Mouse (Mus musculus) megakaryocyte-erythroid progenitor cell, adult 5-6 weeks (primary cell): ENCODE results near the gene Ctr9. TPM values are rescaled to one million over a fixed set of nuclear protein-coding genes. Genes with fewer than 3 reads are reported as not detected.

Experiments used
- ATAC-seq: replicated peaks from 2 replicates; pipeline ENCODE4 v1.8.0; 2016; ENCODE audit warnings: mild to moderate bottlenecking, inconsistent platforms; ENCODE audit not compliant: severe bottlenecking, poor library complexity, low FRiP score, low TSS enrichment
- total RNA-seq, 2 experiments: library from RNA; stranded (forward) in 1 of 2; stranded (reverse) in 1 of 2; fragments of 200-1000, 215-1000 nt in 1 of 2; fragments of >200 nt in 1 of 2; fragmentation: Nextera tagmentation in 1 of 2; gene quantifications; 2 replicates each; pipeline ENCODE4 v1.2.3; 2014 to 2017

The Ctr9 gene
- total RNA-seq, 2 experiments from 2014 or later, result 44.0 to 68.1 TPM

DNA sequence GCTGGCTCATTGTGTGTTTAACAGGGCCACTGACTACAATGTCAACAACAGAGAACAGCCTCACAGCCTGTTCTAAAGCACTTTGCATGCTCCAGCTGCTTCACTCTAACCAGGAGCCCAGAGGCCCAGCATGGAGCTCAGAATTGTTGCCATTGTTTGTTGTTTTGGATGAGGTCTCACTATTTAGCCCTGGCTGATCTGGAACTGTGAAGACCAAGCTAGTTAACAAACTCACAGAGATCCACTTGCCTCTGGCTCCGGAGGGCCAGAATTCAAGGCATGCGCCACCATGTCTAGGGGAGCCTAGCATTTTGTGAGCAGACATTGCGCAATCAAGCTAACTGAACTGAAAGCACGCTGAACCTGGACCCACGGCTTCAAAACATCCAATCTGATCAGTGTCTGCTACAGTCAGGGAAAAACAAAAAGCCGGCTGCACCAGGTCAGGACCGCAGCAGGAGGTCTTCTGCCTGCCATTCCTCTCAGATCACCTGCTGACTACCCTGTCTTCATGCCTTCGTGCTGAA lies 4.6 kb upstream of the Ctr9 start:
- ATAC-seq, result no peak

DNA sequence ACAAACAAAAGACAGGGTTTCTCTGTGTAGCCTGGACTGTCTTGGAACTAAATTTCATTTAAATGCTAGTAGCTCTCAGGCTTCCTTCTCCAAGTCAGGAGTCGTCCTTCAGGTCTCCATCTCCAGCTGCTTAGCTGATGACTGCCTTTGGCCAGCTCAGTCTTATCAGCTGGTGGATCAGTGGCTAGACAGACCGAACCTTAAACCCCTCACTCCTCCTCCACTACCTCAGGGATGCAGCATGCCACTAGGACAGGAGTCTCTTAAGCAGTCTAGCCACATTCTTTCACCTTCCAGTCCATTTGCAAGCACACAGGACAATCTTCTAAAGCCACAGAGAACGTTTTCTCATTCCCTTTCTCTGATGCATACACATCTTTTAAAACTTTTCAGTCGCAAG lies 3.8 kb upstream of the Ctr9 start:
- ATAC-seq, result no peak

DNA sequence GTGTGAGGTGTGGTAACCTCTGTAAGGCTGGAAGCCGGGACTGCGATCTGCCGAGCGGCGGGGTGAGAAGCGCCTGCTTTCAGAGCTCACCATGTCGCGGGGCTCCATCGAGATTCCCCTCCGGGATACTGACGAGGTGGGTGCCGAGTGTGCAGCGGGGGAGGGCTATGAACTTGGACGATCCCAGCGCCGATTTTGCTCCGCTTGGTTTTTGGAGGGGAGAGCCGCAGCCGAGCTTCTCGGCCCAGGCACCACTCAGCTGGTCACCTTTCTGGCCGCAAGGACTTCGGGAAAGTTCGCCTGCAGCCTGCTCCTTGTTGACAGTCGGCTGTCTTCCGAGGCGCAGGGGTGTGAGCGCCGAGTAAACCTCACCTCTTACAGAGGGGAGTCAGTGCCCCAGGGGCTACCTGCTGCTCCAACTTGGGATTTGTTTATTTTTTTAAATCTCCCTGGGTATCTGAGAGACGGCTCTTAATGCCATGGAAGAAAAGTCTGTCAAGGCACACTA lies 349 bp downstream of the Ctr9 start:
- ATAC-seq, result peak; percentile 71

DNA sequence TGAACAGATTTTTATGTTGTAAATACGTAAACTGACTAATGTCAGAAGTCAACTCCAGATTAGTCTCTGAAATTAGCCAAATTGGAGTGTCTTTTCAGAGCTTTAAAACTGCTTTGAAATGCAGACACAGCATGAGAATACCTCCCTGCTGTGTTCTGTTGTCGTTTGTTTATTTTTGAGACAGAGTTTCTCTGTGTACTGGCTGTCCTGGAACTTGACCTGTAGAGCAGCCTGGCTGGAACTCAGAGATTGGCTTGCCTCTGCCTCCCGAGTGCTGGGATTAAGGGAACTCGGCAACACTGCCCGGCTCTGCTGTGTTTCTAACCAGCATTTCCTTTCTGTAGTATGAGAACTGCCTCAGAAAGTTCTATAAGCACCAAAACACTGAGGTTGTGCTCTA lies 20.2 kb downstream of the Ctr9 start:
- ATAC-seq, result no peak

DNA sequence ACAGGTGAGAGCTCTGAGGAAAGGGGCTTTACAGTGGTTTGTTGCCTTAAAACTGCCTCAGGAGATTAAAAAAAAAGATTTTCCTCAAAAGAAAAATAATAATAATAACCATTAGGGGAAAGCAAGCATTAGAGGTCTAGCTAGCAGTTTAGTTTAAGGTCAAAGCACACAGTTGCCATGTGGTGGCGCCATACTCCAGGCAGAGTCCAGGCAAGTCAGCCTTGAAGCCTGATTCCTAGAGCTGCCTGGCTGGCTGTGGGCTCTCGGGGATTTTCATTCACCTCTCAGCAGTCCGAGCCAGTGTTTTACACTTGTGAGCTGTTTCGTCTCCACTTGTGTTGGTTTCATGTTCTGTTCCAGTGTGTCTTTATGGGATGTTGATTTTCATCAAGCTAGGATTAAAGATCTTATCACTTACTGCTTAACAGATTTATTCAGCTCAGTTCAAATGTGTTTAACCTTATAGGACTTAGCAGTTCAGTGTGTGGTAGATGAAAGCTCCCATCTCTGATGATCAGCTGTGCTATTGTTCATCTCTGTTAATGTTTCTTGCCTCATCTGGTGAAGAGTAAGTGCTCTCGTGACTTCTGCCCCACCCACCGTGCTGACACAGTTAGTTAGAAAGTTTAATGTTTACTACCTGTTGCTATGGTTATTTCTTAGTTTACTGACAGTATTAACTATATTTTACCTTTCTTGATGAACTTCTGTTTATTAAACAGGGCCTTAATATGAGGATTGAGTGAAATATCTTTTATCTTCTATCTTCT lies 21.1 kb downstream of the Ctr9 start:
- ATAC-seq, result peak; percentile 86

DNA sequence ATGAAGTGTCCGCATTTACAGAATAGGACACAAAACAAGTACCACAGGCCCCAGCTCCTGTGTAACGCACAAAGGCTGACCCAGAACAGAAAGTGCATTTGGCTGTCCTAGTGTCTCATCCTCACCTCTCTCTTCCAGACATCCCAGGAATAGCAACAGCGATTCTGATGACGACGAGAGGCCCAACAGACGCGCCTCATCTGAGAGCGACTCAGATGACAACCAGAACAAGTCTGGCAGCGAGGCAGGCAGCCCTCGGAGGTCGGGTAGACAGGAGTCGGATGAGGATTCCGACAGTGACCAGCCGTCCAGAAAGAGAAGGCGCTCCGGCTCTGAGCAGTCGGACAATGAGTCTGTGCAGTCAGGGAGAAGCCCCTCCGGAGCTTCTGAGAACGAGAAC lies 26.5 kb downstream of the Ctr9 start:
- no peak for ATAC-seq

DNA sequence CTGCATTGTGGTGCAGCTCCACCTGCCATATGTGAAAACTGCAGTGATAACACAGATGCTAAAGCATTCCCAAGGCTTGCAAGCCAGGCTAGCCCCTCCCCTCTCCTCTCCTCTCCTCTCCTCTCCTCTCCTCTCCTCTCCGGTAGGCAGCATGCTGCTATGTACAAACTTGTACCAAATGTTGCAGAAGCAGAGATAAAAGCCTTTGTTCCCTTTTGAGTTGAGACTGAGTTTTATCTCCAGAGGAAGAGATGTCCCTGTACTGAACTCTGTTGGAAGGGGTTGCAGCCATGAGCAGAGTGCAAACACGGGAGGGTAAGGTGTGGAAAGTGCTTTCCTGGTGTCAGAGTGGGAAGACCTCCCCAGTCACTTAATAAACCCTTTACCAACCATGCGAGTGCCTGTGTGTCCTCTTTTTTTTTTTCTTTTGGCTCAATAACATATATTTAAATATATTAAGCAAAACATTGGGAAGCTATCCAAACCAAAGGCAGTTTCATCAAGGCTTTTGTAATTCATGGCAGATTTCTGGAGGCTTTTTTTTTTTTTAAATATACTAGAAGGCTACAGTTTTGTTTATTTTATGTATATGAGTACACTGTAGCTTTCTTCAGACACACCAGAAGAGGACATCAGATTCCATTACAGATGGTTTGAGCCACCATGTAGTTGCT lies 27.4 kb downstream of the Ctr9 start:
- no peak for ATAC-seq

DNA sequence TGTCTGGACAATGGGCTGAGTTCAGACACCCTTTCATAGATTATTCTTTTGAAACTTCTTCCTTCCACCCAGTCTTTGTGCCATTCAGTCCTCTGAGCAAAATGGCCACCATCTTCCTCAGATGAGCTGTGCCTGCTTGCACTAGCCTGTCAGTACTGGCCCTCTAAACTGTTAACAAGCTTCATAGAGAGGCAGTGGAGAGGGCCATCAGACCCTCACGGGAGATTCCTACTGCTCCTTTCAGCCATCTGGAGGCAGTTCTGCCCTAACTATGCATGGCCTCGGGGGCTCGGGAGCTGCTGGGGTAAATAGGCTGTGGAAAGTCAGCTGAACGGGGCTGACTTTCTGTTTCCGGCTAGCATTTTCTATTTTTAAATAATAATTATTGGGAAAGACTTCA lies 30.8 kb downstream of the Ctr9 start:
- ATAC-seq, result no peak

DNA sequence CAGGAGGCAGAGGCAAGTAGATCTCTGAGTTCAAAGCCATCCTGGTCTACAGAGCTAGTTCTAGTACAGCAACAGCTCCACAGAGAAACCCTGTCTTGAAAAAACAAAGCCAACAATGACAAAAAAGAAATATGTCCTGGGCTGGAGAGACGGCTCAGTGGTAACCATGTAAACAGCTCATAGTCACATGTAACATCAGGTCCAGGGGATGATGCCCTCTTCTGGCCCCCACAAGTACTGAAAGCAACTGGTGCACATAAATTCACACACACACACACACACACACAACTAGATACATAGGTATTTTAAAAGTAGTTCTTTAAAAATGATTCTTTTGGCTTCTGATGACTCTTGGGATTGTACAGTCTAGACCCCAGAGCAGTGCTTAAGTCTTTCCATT lies 34.2 kb downstream of the Ctr9 start:
- ATAC-seq, result peak; percentile 44; the same call in 1 of the 2 replicates

DNA sequence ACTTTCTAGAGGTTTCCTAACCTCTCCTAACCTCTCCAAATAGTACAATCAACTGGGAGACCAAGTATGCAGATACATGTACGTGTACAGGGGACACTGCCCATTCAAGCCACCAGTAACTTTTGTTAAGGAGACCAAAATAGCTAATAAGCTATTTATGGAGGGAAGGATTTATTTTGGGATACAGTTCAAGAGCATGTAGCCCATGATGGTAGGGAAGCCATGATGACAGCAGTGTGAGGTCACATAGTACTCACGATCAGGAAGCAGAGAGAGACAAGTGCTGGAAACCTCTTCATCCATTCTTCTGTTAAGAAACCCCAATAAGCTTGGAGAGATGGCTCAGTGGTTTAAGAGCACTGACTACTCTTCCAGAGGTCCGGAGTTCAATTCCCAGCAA lies 39.4 kb downstream of the Ctr9 start:
- no peak for ATAC-seq

DNA sequence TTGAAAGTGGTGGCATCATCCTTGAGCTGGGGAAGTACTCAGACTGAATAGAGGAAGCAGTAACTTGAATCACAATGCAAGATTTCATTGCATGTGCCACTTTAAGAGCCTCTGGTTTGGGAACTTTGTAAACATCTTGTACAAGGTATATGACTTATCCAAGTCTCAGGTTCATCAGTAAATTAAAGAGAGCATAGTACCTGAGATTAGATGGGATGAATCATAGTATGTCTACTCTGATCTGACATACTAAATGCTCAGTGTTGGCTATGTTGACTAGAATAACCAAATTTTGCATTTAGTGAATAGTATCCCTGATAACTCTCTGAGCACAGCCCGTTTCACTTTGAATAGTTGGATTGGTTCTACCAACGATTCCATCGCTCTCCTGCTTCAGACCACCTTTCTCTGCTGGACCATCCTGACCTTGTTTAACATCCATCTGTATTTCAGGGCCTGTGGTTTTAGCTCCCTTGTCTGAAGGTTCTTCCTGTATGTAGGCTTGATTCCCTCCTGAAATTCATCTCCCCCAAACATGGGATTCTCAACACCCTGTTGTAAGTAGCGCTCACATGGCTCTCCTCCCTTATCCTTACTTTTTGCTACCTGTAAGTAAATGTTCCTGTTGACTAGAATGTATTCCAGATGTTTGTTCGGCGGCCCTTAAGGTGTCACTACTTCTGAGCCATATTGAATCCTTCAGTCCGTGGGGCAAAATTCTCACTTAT lies 40.9 kb downstream of the Ctr9 start:
- ATAC-seq, result peak; percentile 30

DNA sequence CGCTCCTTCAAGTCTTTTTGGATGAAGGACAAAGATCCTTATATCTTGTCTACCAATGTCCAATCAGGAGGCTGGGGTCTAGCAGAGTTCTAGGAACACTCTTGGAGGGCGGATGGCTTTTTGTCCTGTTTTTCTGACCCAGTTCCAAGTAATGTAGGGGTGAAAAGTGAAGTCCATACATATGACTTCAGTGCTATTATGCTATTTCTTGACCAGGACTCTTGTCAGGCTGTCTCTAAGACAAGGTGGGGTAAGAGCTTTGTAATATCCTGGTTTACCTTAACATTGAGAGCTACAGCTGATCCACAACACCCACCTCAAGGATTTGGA lies 41.4 kb downstream of the Ctr9 start:
- no peak for ATAC-seq

DNA sequence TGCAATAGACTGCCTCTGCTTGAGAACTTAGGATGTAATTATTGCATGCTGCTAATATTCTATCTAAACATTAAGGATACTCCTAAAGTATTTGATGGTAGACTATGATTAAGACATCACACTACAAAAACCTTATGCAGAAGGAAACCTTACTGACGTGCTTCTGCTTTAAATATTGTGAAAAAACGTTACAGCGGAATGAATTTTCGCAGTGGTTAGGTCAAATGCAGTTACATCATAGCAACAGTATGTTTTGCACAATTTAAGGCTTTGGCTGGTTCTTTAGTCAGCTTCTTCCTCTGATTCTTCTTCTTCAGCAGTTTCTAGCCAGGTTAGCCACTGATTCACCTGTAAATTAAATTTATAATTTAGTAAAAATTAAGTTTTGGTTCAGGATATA lies 43.7 kb downstream of the Ctr9 start:
- ATAC-seq, result no peak

DNA sequence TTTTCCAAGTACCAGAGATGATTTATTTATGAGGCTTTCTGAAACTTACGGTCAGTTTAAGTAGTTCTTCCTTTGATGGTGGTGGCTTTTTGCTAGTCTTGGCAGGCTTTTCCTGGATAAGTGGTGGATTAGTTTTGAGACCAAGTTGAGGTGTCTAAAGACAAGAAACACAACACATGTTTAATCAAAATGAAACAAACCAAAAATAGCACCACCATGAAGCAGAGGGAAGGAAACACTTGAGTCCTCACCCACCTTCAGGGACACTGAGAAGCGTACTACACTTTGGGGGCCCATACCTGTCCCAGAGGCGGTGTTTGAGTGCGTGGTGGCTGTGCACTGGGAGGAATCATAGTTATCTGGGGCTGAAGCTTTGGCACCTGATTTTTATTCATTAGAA lies 46.5 kb downstream of the Ctr9 start:
- ATAC-seq, result no peak

DNA sequence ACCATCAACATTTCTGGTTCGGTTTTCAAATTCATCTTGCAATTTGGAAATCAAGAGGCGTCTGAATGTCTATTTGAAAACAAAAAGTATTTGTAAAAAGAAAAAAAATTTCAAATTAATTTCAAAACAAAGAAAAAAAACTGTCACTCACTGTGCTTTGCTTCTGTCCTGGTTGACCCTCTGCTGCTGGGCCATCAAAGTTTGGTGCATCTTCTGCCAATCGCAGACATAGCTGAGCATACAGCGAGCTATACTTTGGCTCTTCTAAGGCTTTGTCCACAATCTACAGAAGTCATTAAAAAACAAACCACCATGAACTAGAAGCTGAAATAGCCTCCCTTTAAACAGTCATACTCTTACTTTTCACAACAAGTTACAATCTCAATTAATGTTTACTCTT lies 49.5 kb downstream of the Ctr9 start:
- no peak for ATAC-seq

DNA sequence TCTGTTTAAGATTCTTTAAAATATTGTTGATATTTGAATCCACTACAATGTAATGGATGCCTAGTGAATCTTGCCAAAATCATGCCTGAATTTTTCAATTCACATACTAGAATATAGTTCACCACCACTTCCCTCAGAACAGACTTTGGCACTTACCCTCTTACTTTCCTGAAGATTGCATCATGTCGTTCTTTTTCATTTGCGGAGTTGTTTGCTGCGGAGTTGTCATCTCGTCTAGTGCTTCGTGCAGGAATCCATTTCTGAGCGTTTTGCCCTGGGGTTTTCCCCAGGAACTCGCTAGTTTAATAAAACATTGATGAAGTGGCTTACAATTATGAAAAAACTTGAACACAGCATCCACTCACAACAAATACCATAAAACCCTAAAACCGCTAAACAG lies 51.3 kb downstream of the Ctr9 start:
- no peak for ATAC-seq

DNA sequence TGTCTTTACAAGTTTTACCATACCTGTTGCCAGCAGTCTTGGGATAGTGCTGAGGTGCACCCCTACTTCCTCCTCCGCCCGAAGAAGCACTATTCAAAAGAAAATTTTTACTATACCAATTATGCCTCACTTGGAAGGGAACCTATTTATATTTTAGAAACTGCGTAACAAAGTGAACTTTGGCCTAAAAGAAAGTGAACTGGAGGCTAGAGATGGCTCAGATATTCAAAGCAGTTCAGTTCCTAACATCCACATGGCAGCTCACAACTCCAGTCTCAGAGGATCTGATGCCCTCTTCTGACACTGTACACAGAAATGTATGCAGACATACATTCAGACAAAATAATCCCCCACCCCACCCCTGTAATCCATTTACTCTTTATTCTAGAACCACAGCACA lies 52.1 kb downstream of the Ctr9 start:
- ATAC-seq, result no peak

DNA sequence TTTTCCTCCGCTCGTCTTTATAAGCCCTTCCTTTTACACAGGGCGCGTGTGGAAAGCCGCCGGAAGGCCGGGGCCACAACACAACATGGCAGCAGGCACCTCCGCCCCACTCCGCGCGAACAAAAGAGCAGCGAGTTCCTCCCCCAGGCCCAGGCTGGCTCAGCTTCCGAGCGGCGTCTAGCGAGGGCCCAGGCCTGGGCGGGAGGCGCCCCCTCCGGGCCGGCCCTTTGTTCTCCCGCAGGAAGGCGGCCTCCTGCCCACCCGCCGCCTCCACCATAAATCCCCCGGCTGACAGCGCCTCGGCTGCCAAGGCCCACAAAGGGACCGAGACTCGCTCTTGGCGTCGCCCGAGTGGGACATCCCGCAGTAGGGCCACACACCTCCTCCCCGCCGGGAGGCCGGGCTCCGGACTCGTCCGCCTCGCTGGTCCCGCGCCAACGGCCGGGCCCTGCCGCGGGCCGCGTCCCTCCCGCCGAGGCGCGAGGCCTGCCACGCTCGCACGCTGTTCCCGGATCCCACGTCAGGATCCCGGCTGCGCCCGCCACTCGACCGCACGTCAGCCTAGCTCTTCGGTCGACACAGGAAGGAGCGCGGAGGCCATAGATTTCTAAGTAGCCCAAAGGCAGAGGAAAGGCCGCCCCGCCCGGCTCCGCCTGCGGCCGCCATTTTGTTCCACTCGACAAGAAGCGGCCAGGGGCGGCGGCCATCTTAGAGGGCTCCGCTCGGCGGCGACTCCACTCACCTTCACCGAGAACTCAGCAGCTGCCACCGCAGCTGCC lies 53.5 kb downstream of the Ctr9 start:
- ATAC-seq, result peak; percentile 44

DNA sequence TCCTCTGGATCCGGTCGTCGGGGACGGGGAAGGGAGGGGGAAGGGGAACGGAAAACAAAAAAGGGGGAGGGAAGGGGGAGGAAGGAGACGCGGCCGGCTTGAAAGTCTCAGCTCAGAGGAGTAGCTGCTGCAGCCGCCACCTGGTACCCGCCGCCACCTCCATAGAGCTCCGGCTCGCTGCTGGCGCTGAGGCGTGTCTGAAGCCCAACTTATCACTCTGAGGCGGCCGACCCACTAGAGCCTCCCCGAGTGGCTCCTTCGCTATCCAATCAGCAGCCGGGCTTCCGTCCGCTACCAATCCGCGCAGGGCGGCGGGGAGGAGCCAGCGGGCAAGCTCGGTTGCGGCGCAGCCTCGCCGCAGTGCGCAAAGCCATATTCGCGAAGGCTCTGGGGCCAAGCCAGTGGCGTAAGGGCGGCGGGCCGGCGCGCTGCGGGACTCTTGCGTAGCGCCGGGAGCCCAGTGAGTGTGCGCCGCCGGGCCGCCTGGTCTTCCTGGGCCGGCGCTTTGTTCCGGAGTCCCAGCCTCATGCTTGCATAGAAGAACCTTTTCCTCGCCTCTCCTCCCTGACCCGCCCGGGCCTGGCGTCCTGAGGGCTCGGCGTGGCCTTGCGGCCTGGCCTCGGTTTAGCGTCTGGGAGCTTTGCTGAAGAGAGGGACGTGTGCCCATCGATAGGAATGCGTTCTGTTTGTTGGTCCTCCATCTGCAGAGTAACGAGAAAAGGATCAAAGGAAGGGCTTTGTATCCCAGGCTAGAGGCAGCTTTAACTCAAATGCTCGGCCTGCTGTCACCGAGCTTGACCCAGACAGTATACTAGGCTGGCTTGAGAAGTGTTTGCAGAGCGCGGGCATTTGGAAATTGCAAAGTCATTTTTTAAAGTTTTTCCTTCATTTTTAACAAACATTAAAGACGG lies 54.3 kb downstream of the Ctr9 start, which contains the start of gene Eif4g2:
TSS of gene Eif4g2 (minus strand) at position 209 of the 911 bp plus-strand sequence.
- ATAC-seq, result peak; percentile 96
